Mouse (Mus musculus) midbrain, embryonic 13.5 days (tissue): ENCODE results near the gene Pls3. TPM values are rescaled to one million over a fixed set of nuclear protein-coding genes. Genes with fewer than 3 reads are reported as not detected.
"Not testable (repeated sequence)": the region's sequence is repeated elsewhere in the genome, so short reads cannot be mapped to it uniquely, and the experiment has no call there.

ENCODE experiments used
- ATAC-seq: fragments of 200-750 bp; cut with Nextera tagmentation; 2 replicates; pipeline ENCODE4 v1.8.0; 2017; ENCODE audit warnings: mild to moderate bottlenecking, moderate TSS enrichment, moderate library complexity
- H3K27ac ChIP-seq: fragments of 300-500 bp; sonication (generic); 2 replicates; pipeline ENCODE4 v1.5.1; 2015; ENCODE audit warnings: inconsistent platforms, mild to moderate bottlenecking, moderate library complexity
- H3K27me3 ChIP-seq: fragments of 300-500 bp; sonication (generic); 2 replicates; pipeline ENCODE4 v1.6.1; 2015; ENCODE audit warnings: mild to moderate bottlenecking, inconsistent platforms
- H3K36me3 ChIP-seq: fragments of 300-500 bp; sonication (generic); 2 replicates; pipeline ENCODE4 v1.6.1; 2015; ENCODE audit warnings: mild to moderate bottlenecking, inconsistent platforms
- H3K4me1 ChIP-seq: fragments of 300-500 bp; sonication (generic); replicated peaks from 2 replicates; pipeline ENCODE4 v1.6.1; 2015; ENCODE audit warnings: inconsistent platforms
- H3K4me2 ChIP-seq: fragments of 300-500 bp; sonication (generic); replicated peaks from 2 replicates; pipeline ENCODE4 v1.6.1; 2015; ENCODE audit warnings: moderate library complexity, mild to moderate bottlenecking, inconsistent platforms
- H3K4me3 ChIP-seq: fragments of 300-500 bp; sonication (generic); replicated peaks from 2 replicates; pipeline ENCODE4 v1.5.1; 2015; ENCODE audit warnings: mild to moderate bottlenecking, inconsistent platforms
- H3K9ac ChIP-seq: fragments of 300-500 bp; sonication (generic); replicated peaks from 2 replicates; pipeline ENCODE4 v1.6.1; 2015; ENCODE audit warnings: mild to moderate bottlenecking, inconsistent platforms
- H3K9me3 ChIP-seq: fragments of 300-500 bp; sonication (generic); 2 replicates; pipeline ENCODE4 v1.6.1; 2016; ENCODE audit warnings: mild to moderate bottlenecking, inconsistent platforms
- WGBS: fragments of 180-500 bp; shearing (Covaris S2); methylation state at CpG from one replicate; pipeline ENCODE4 v1.1.7; 2015; 5-methylcytosine and 5-hydroxymethylcytosine counted together
- polyA plus RNA-seq: library from polyadenylated mRNA; unstranded; fragments of >200 nt; fragmentation: Nextera tagmentation; extraction: Ambion mirVana; gene quantifications from 2 replicates; pipeline ENCODE4 v1.2.1, GENCODE M21; 2015

Gene Pls3
- polyA plus RNA-seq, 1 experiment from 2014 or later, result 36.3 TPM

DNA sequence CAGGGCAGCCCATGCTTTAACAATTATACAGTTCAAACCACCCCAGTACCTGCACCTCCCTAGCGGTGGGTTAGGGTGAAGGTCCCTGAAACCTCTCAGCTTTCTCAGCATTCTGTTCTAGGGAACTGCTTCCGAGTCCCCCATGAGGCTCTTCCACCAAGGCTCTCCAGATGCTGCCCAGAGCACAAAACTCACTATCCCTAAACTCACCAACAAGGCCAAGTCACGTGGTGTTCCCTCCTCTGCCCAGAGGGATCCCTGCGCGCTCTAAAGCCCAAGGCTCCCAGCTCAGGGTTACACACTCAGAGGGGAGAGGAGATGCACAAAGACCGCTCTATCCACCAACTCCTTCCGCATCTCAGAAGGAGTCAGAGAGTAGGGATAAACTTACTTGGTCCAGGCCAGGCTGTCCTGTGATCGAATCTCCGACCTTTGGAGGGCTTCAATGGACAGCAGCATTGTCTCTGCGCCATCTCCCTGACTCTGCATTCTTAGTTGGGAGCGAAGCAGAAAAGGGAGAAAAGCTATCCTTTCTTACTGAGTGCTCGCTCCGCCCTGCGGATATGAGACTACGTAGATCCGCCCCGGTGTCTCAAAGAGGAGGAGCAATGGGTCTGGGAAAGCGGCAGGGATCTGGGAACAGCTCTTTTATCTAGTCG is 110.7 kb downstream of the Pls3 start:
- peak overlapping the region; percentile 66 for H3K9ac ChIP-seq
- H3K27ac ChIP-seq, result peak overlapping the region; percentile 87
- H3K36me3 ChIP-seq, result no peaks in the 10 kb centered on the region
- peak overlapping the region; percentile 63 for H3K4me2 ChIP-seq
- H3K27me3 ChIP-seq, result no peaks in the 10 kb centered on the region
- H3K4me1 ChIP-seq, result peaks cover 18% of the 10 kb centered on the region
- no peaks in the 10 kb centered on the region for H3K9me3 ChIP-seq
- WGBS, result 11% methylated on average over 19 of the region's 19 CpGs
- peak; percentile 98 for ATAC-seq
- peak overlapping the region; percentile 54 for H3K4me3 ChIP-seq

DNA sequence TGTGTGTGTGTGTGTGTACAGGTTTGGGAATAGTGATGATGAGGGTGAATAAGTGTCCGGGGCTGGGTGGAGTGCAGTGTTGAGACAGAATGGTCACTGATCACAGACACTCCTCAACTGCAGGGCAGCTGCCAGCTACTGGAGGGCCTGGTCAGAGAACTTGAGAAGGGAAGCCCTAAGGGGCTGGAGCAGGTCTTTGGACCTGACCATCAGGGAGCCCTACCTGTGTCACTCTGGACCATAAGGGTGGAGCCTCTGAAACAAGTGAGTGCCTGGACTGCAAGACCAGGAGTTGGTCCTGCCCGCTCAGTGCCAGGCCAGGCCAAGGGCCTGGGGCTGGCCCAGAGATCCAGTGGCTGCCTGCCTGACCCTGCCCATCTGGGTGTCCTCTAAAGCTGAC is 115.5 kb downstream of the Pls3 start:
- not testable (repeated sequence) for H3K9ac ChIP-seq, H3K27ac ChIP-seq, H3K4me3 ChIP-seq, H3K4me2 ChIP-seq, ATAC-seq, H3K36me3 ChIP-seq, H3K9me3 ChIP-seq, H3K27me3 ChIP-seq
- peaks cover 13% of the 10 kb centered on the region for H3K4me1 ChIP-seq
- 90% methylated on average over 2 of the region's 2 CpGs for WGBS

DNA sequence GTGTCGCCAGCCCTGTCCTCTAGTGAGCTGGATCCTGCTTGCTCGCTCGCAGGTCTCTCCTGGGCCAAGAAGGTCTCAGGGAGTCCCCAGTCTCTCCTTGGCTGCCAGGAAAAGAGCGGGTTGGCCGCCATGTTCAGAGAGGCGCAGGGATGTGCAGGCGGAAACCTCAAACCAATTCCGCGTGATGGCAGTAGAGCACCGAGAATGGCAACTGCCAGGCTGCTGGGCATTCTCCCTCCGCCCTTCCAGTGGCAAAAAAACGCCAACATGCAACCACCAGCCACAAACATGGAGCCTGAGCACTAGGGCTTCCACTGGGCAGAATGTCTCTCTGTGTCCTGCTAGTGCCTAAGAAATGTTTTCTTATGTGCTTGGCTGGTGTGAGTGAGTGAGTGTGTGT is 115.9 kb downstream of the Pls3 start:
- ATAC-seq, H3K27me3 ChIP-seq, H3K27ac ChIP-seq, H3K4me2 ChIP-seq, H3K9me3 ChIP-seq, H3K9ac ChIP-seq, H3K36me3 ChIP-seq, H3K4me3 ChIP-seq: not testable (repeated sequence)
- WGBS, result 71% methylated on average over 12 of the region's 12 CpGs
- H3K4me1 ChIP-seq, result peaks cover 13% of the 10 kb centered on the region

DNA sequence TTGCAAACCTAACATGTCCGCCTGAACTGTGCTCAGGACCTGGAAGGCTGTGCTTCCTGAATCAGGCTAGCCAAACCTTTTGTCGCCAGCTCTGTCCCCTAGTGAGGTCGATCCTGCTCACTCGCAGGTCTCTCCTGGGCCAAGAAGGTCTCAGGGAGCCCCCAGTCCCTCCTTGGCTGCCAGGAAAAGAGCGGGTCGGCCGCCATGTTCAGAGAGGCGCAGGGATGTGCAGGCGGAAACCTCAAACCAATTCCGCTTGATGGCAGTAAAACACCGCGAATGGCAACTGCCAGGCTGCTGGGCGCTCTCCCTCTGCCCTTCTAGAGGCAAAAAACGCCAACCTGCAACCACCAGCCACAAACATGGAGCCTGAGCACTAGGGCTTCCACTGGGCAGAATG is 117.0 kb downstream of the Pls3 start:
- not testable (repeated sequence) for H3K4me2 ChIP-seq, H3K36me3 ChIP-seq, H3K27me3 ChIP-seq, H3K9me3 ChIP-seq, H3K4me3 ChIP-seq, H3K9ac ChIP-seq, H3K27ac ChIP-seq, ATAC-seq
- 80% methylated on average over 14 of the region's 14 CpGs for WGBS
- H3K4me1 ChIP-seq, result peaks cover 12% of the 10 kb centered on the region

DNA sequence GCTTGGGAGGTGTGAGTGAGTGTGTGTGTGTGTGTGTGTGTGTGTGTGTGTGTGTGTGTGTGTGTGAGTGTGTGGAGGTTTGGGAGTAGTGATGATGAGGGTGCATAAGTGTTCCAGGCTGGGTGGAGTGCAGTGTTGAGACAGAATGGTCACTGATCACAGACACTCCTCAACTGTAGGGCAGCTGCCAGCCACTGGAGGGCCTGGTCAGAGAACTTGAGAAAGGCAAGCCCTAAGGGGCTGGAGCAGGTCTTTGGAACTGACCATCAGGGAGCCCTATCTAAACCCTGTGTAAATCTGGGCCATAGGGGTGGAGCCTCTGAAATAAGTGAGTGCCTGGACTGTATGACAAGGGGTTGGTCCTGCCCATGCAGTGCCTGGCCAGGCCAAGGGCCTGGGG is 120.5 kb downstream of the Pls3 start:
- H3K4me1 ChIP-seq, H3K4me2 ChIP-seq, H3K27me3 ChIP-seq, H3K9me3 ChIP-seq, H3K9ac ChIP-seq, H3K4me3 ChIP-seq, ATAC-seq, H3K36me3 ChIP-seq, H3K27ac ChIP-seq: not testable (repeated sequence)

DNA sequence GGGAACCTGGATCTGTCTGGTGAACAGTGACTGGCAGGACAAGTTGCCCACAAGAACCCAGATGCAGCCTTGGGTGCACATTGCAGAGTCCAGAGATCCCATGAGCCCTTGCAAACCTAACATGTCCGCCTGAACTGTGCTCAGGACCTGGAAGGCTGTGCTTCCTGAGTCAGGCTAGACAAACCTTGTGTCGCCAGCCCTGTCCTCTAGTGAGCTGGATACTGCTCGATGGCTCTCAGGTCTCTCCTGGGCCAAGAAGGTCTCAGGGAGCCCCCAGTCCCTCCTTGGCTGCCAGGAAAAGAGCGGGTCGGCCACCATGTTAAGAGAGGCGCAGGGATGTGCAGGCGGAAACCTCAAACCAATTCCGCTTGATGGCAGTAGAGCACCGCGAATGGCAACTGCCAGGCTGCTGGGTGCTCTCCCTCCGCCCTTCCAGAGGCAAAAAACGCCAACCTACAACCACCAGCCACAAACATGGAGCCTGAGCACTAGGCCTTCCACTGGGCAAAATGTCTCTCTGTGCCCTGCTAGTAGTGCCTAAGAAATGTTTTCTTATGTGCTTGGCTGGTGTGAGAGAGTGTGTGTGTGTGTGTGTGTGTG is 124.8 kb downstream of the Pls3 start:
- not testable (repeated sequence) for H3K36me3 ChIP-seq, H3K27me3 ChIP-seq, H3K4me2 ChIP-seq, H3K4me3 ChIP-seq, H3K9ac ChIP-seq, H3K9me3 ChIP-seq, H3K27ac ChIP-seq, H3K4me1 ChIP-seq, ATAC-seq
- WGBS, result 67% methylated on average over 7 of the region's 12 CpGs

DNA sequence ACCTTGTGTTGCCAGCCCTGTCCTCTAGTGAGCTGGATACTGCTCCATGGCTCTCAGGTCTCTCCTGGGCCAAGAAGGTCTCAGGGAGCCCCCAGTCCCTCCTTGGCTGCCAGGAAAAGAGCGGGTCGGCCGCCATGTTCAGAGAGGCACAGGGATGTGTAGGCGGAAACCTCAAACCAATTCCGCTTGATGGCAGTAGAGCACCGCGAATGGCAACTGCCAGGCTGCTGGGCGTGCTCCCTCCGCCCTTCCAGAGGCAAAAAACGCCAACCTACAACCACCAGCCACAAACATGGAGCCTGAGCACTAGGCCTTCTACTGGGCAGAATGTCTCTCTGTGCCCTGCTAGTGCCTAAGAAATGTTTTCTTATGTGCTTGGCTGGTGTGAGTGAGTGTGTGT is 125.7 kb downstream of the Pls3 start:
- not testable (repeated sequence) for H3K36me3 ChIP-seq, H3K9me3 ChIP-seq

DNA sequence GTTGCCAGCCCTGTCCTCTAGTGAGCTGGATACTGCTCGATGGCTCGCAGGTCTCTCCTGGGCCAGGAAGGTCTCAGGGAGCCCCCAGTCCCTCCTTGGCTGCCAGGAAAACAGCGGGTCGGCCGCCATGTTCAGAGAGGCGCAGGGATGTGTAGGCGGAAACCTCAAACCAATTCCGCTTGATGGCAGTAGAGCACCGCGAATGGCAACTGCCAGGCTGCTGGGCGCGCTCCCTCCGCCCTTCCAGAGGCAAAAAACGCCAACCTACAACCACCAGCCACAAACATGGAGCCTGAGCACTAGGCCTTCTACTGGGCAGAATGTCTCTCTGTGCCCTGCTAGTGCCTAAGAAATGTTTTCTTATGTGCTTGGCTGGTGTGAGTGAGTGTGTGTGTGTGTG is 130.5 kb downstream of the Pls3 start:
- not testable (repeated sequence) for H3K9me3 ChIP-seq, H3K36me3 ChIP-seq, H3K9ac ChIP-seq, H3K4me3 ChIP-seq, H3K4me1 ChIP-seq, ATAC-seq, H3K27me3 ChIP-seq, H3K4me2 ChIP-seq, H3K27ac ChIP-seq
- 73% methylated on average over 13 of the region's 14 CpGs for WGBS

More for the DNA sequence above, 125.7 kb downstream of the Pls3 start:
- ATAC-seq, H3K27ac ChIP-seq, H3K4me2 ChIP-seq, H3K9ac ChIP-seq, H3K4me1 ChIP-seq, H3K27me3 ChIP-seq, H3K4me3 ChIP-seq: not testable (repeated sequence)
- 45% methylated on average over 10 of the region's 10 CpGs for WGBS

DNA sequence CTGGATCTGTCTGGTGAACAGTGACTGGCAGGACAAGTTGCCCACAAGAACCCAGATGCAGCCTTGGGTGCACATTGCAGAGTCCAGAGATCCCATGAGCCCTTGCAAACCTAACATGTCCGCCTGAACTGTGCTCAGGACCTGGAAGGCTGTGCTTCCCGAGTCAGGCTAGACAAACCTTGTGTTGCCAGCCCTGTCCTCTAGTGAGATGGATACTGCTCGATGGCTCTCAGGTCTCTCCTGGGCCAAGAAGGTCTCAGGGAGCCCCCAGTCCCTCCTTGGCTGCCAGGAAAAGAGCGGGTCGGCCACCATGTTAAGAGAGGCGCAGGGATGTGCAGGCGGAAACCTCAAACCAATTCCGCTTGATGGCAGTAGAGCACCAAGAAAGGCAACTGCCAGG is 135.5 kb downstream of the Pls3 start:
- ATAC-seq, H3K4me1 ChIP-seq: not testable (repeated sequence)

More for the DNA sequence above, 135.5 kb downstream of the Pls3 start:
- H3K4me3 ChIP-seq, H3K27me3 ChIP-seq, H3K27ac ChIP-seq, H3K9ac ChIP-seq, H3K4me2 ChIP-seq, H3K9me3 ChIP-seq, H3K36me3 ChIP-seq: not testable (repeated sequence)
- WGBS, result 98% methylated on average over 4 of the region's 8 CpGs
